Mouse (Mus musculus) erythroblast, embryonic 14.5 days (primary cell): ENCODE results near the gene Bcam.

Experiments
- GATA1 ChIP-seq: IDR thresholded peaks from 2 replicates; pipeline ENCODE4 v1.6.1; 2012; ENCODE audit warnings: low read length, inconsistent platforms, mixed read lengths
- TAL1 ChIP-seq: IDR thresholded peaks from 3 replicates; pipeline ENCODE4 v1.6.1; 2012; ENCODE audit warnings: low read length, inconsistent platforms, mixed read lengths

- TF ChIP-seq GATA1 (no peak), TAL1 (no peak)
These were observed 21.2 kb downstream of the Bcam start for GRCm38 (mm10) chr7:19749389-19750216.
